Mouse (Mus musculus) brain, embryonic 18.5 days (tissue): ENCODE measurements around the gene Susd3.

ENCODE experiments used
- DNase-seq: peaks from one replicate; pipeline ENCODE4 v3.0.0-alpha.2; 2012; ENCODE audit warnings: low read depth, low spot score

The Susd3 gene

GRCm38 (mm10) chr13:49187288-49188218 lies 61.0 kb downstream of the Susd3 start, which contains the start of gene Ninj1:
Ninj1 (plus strand) TSS chr13:49187485.
- DNase-seq = no peak

- no peak for DNase-seq
Observed at GRCm38 (mm10) chr13:49186798-49187287, 61.7 kb downstream of the Susd3 start.

GRCm38 (mm10) chr13:49183646-49184045 lies 64.9 kb downstream of the Susd3 start:
- DNase-seq = no peak

- no peak for DNase-seq
Observed at GRCm38 (mm10) chr13:49183161-49183560, 65.3 kb downstream of the Susd3 start.

GRCm38 (mm10) chr13:49181411-49181984 lies 67.0 kb downstream of the Susd3 start:
- no peak for DNase-seq

GRCm38 (mm10) chr13:49180691-49181090 lies 67.8 kb downstream of the Susd3 start:
- DNase-seq = no peak
